Mouse (Mus musculus): ENCODE results near the gene Nhlrc4.

GRCm38 (mm10) chr17:25919786-25920642 lies 24.7 kb downstream of the Nhlrc4 start:
- no peak for TF ChIP-seq CTCF (IDR thresholded peaks at IDR 0.05; ENCODE audit: low read depth, low read length)
- no peak for TF ChIP-seq POLR2A (IDR thresholded peaks at IDR 0.05; ENCODE audit: borderline replicate concordance, low read depth, low read length)

Measured in bone marrow macrophage, adult 2 months (primary cell).